Mouse (Mus musculus): ENCODE results near the gene Igdcc3. TPM values are rescaled to one million over a fixed set of nuclear protein-coding genes. Genes with fewer than 3 reads are reported as not detected.

Igdcc3 gene
- polyA plus RNA-seq, 1 experiment, result not detected

GRCm38 (mm10) chr9:65109132-65110072 is 31.6 kb upstream of the Igdcc3 start:
- Histone ChIP-seq H3K9me3 (ENCODE audit: control insufficient read depth, low read length) (no peaks in the 10 kb centered on the region), H3K36me3 (ENCODE audit: control insufficient read depth) (no peaks in the 10 kb centered on the region; the same call in 1 of the 2 replicates), H3K4me1 (ENCODE audit: control insufficient read depth) (no peaks in the 10 kb centered on the region), H3K27me3 (ENCODE audit: control insufficient read depth) (peaks cover 62% of the 10 kb centered on the region), H3K4me3 (replicated peaks) (no peak overlapping the region)
- no peak for TF ChIP-seq TAL1 (IDR thresholded peaks at IDR 0.05; ENCODE audit: low read length)
- TF ChIP-seq GATA1 (IDR thresholded peaks at IDR 0.05; ENCODE audit: low read length), result no peak

DNA sequence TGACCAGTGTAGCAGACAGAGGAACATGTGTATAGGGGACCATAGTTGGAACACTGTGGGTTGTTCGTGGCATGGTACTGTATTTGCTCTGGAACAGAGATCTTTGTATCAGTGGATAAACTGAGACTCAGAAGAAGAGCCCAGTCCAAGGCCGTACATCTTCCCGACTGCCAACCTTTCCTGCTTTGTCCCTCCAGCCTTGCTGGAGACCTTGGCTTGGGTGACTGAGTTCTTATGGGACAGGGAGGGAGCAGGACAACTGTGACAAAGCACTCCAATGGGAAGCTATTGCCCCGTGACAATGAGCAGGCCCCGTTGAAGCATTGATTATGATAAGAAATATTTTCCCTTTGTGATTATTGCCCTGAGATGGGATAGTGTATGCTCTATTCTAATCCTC is 29.3 kb upstream of the Igdcc3 start:
- TF ChIP-seq GATA1 (IDR thresholded peaks at IDR 0.05; ENCODE audit: low read length) (no peak), TAL1 (IDR thresholded peaks at IDR 0.05; ENCODE audit: low read length) (no peak)
- Histone ChIP-seq H3K9me3 (ENCODE audit: control insufficient read depth, low read length) (no peaks in the 10 kb centered on the region), H3K27me3 (ENCODE audit: control insufficient read depth) (peaks cover 50% of the 10 kb centered on the region), H3K36me3 (ENCODE audit: control insufficient read depth) (no peaks in the 10 kb centered on the region; the same call in 1 of the 2 replicates), H3K4me3 (replicated peaks) (no peak overlapping the region), H3K4me1 (ENCODE audit: control insufficient read depth) (no peaks in the 10 kb centered on the region; the same call in 1 of the 2 replicates)

GRCm38 (mm10) chr9:65113694-65114093 is 27.3 kb upstream of the Igdcc3 start:
- H3K4me1 ChIP-seq (ENCODE audit: control insufficient read depth), result peaks cover 4% of the 10 kb centered on the region
- H3K9me3 ChIP-seq (ENCODE audit: control insufficient read depth, low read length), result no peaks in the 10 kb centered on the region
- peaks cover 3% of the 10 kb centered on the region; the same call in 1 of the 2 replicates for H3K36me3 ChIP-seq (ENCODE audit: control insufficient read depth)
- no peak overlapping the region for H3K4me3 ChIP-seq (replicated peaks)
- H3K27me3 ChIP-seq (ENCODE audit: control insufficient read depth), result peaks cover 37% of the 10 kb centered on the region
- TF ChIP-seq TAL1 (IDR thresholded peaks at IDR 0.05; ENCODE audit: low read length) (no peak), GATA1 (IDR thresholded peaks at IDR 0.05; ENCODE audit: low read length) (no peak)

DNA sequence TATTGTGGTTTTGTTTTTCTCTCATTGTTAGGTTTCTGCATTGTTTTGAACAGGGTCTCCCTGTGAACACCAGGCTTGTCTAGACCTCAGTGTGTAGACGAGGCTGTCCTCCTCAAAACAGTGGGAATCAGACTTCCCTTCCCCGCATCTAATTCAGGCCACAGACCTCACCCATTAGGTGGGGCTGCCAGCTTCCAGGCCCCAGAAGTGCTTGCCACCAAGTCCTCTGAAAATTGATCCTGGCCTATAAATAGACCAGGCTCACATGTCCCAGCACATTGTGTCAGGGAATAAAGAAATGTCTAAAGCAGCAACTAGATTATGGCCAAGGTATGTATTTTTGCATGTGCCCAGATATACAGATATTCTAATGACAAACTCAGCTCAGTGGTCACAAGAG is 25.1 kb upstream of the Igdcc3 start:
- Histone ChIP-seq H3K9me3 (ENCODE audit: control insufficient read depth, low read length) (no peaks in the 10 kb centered on the region), H3K36me3 (ENCODE audit: control insufficient read depth) (peaks cover 3% of the 10 kb centered on the region; the same call in 1 of the 2 replicates), H3K4me1 (ENCODE audit: control insufficient read depth) (peaks cover 4% of the 10 kb centered on the region), H3K27me3 (ENCODE audit: control insufficient read depth) (peaks cover 22% of the 10 kb centered on the region), H3K4me3 (replicated peaks) (no peak overlapping the region)
- TF ChIP-seq TAL1 (IDR thresholded peaks at IDR 0.05; ENCODE audit: low read length) (no peak), GATA1 (IDR thresholded peaks at IDR 0.05; ENCODE audit: low read length) (no peak)

GRCm38 (mm10) chr9:65117516-65117915 is 23.5 kb upstream of the Igdcc3 start:
- no peak for TF ChIP-seq GATA1 (IDR thresholded peaks at IDR 0.05; ENCODE audit: low read length)
- no peak for TF ChIP-seq TAL1 (IDR thresholded peaks at IDR 0.05; ENCODE audit: low read length)
- peaks cover 4% of the 10 kb centered on the region for H3K4me1 ChIP-seq (ENCODE audit: control insufficient read depth)
- H3K4me3 ChIP-seq (replicated peaks), result no peak overlapping the region
- H3K9me3 ChIP-seq (ENCODE audit: control insufficient read depth, low read length), result no peaks in the 10 kb centered on the region
- H3K36me3 ChIP-seq (ENCODE audit: control insufficient read depth), result peaks cover 3% of the 10 kb centered on the region; the same call in 1 of the 2 replicates
- H3K27me3 ChIP-seq (ENCODE audit: control insufficient read depth), result peaks cover 29% of the 10 kb centered on the region

DNA sequence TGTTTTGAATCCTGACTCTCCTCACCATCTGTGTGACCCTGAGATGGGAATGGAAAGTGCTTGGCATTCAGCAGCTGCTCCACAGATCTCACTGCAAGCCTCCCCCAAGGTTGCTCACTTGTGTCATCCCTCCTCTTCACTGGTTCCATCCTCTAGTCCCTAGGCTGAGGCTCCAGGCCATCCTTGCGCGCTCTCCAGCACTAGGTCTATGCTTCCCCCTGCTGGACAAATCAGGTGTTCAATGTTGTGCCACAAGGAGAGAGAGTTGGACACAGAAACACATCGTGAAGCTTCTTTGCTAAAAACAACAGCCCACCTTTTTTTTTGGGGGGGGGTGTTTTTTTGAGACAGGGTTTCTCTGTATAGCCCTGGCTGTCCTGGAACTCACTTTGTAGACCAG is 20.1 kb upstream of the Igdcc3 start:
- Histone ChIP-seq H3K4me3 (replicated peaks) (no peak overlapping the region), H3K27me3 (ENCODE audit: control insufficient read depth) (peaks cover 50% of the 10 kb centered on the region), H3K36me3 (ENCODE audit: control insufficient read depth) (peaks cover 5% of the 10 kb centered on the region; the same call in 1 of the 2 replicates), H3K4me1 (ENCODE audit: control insufficient read depth) (peaks cover 9% of the 10 kb centered on the region), H3K9me3 (ENCODE audit: control insufficient read depth, low read length) (no peaks in the 10 kb centered on the region)
- TF ChIP-seq GATA1 (IDR thresholded peaks at IDR 0.05; ENCODE audit: low read length) (no peak), TAL1 (IDR thresholded peaks at IDR 0.05; ENCODE audit: low read length) (no peak)

GRCm38 (mm10) chr9:65122545-65122944 is 18.4 kb upstream of the Igdcc3 start:
- Histone ChIP-seq H3K27me3 (ENCODE audit: control insufficient read depth) (peaks cover 51% of the 10 kb centered on the region), H3K9me3 (ENCODE audit: control insufficient read depth, low read length) (no peaks in the 10 kb centered on the region), H3K4me3 (replicated peaks) (no peak overlapping the region), H3K4me1 (ENCODE audit: control insufficient read depth) (peaks cover 9% of the 10 kb centered on the region), H3K36me3 (ENCODE audit: control insufficient read depth) (peaks cover 5% of the 10 kb centered on the region; the same call in 1 of the 2 replicates)
- TF ChIP-seq GATA1 (IDR thresholded peaks at IDR 0.05; ENCODE audit: low read length) (no peak), TAL1 (IDR thresholded peaks at IDR 0.05; ENCODE audit: low read length) (no peak)

- Histone ChIP-seq H3K9me3 (ENCODE audit: control insufficient read depth, low read length) (no peaks in the 10 kb centered on the region), H3K27me3 (ENCODE audit: control insufficient read depth) (peaks cover 57% of the 10 kb centered on the region), H3K4me1 (ENCODE audit: control insufficient read depth) (peaks cover 12% of the 10 kb centered on the region), H3K36me3 (ENCODE audit: control insufficient read depth) (peaks cover 2% of the 10 kb centered on the region; the same call in 1 of the 2 replicates), H3K4me3 (replicated peaks) (no peak overlapping the region)
- TF ChIP-seq TAL1 (IDR thresholded peaks at IDR 0.05; ENCODE audit: low read length) (no peak), GATA1 (IDR thresholded peaks at IDR 0.05; ENCODE audit: low read length) (no peak)
Measured at GRCm38 (mm10) chr9:65123552-65124168, 17.3 kb upstream of the Igdcc3 start.

Data from erythroblast, embryonic 14.5 days (primary cell).